Mouse (Mus musculus) limb, embryonic 13.5 days (tissue): ENCODE data around the gene Igsf21. TPM values are rescaled to one million over a fixed set of nuclear protein-coding genes. Genes with fewer than 3 reads are reported as not detected.

Experiments used
- ATAC-seq: fragments of 200-750 bp; cut with Nextera tagmentation; 2 replicates; pipeline ENCODE4 v1.8.0; 2017; ENCODE audit warnings: low read depth, moderate number of reproducible peaks, moderate TSS enrichment; ENCODE audit not compliant: low FRiP score
- H3K27ac ChIP-seq: fragments of 300-500 bp; sonication (generic); 2 replicates; pipeline ENCODE4 v1.5.1; 2015; ENCODE audit warnings: inconsistent platforms, mild to moderate bottlenecking, moderate library complexity
- H3K27me3 ChIP-seq: fragments of 300-500 bp; sonication (generic); 2 replicates; pipeline ENCODE4 v1.6.1; 2015; ENCODE audit warnings: mild to moderate bottlenecking, inconsistent platforms
- H3K36me3 ChIP-seq: fragments of 300-500 bp; sonication (generic); 2 replicates; pipeline ENCODE4 v1.6.1; 2015; ENCODE audit warnings: inconsistent platforms, mild to moderate bottlenecking, moderate library complexity
- H3K4me1 ChIP-seq: fragments of 300-500 bp; sonication (generic); 2 replicates; pipeline ENCODE4 v1.6.1; 2015; ENCODE audit warnings: inconsistent platforms
- H3K4me2 ChIP-seq: fragments of 300-500 bp; sonication (generic); replicated peaks from 2 replicates; pipeline ENCODE4 v1.6.1; 2015; ENCODE audit warnings: inconsistent platforms, mild to moderate bottlenecking, moderate library complexity
- H3K4me3 ChIP-seq: fragments of 300-500 bp; sonication (generic); 2 replicates; pipeline ENCODE4 v1.5.1; 2015; ENCODE audit warnings: moderate library complexity, mild to moderate bottlenecking, inconsistent platforms
- H3K9ac ChIP-seq: fragments of 300-500 bp; sonication (generic); 2 replicates; pipeline ENCODE4 v1.6.1; 2015; ENCODE audit warnings: mild to moderate bottlenecking, inconsistent platforms
- H3K9me3 ChIP-seq: fragments of 300-500 bp; sonication (generic); 2 replicates; pipeline ENCODE4 v1.6.1; 2016; ENCODE audit warnings: inconsistent platforms
- WGBS: fragments of 180-500 bp; shearing (Covaris S2); methylation state at CpG from one replicate; pipeline ENCODE4 v1.1.7; 2015; 5-methylcytosine and 5-hydroxymethylcytosine counted together
- polyA plus RNA-seq: library from polyadenylated mRNA; unstranded; fragments of >200 nt; fragmentation: Nextera tagmentation; extraction: Ambion mirVana; gene quantifications from 2 replicates; pipeline ENCODE4 v1.2.1, GENCODE M21; 2015

The Igsf21 gene
- polyA plus RNA-seq, 1 experiment from 2014 or later = 0.32 TPM

DNA sequence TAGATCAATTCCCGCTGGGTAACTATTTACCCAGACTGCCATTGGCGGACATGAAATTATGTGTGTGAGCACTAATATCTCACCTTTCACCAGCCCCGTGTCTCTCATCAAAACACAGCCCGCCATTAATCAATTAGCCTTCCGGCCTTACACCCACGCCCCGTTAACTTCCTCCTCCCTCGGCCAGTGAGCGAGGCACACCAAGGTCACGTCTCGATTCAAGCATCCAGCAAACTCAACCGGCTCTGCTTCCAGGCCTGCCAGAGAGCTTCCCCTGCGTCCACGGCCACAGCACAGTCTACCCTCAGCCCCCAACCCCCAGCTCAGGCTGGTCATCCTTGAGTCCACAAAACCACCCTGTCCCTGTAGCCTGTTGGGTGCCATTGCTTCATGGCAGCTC, 32.2 kb downstream of the Igsf21 start:
- WGBS = 21% methylated on average over 14 of the region's 14 CpGs
- Histone ChIP-seq H3K4me1 (peaks cover 6% of the 10 kb centered on the region), H3K27me3 (peaks cover 13% of the 10 kb centered on the region; the same call in 1 of the 2 replicates), H3K36me3 (no peaks in the 10 kb centered on the region), H3K9me3 (no peaks in the 10 kb centered on the region), H3K4me3 (no peak overlapping the region), H3K4me2 (no peak overlapping the region), H3K27ac (no peak overlapping the region), H3K9ac (no peak overlapping the region)
- ATAC-seq = no peak

DNA sequence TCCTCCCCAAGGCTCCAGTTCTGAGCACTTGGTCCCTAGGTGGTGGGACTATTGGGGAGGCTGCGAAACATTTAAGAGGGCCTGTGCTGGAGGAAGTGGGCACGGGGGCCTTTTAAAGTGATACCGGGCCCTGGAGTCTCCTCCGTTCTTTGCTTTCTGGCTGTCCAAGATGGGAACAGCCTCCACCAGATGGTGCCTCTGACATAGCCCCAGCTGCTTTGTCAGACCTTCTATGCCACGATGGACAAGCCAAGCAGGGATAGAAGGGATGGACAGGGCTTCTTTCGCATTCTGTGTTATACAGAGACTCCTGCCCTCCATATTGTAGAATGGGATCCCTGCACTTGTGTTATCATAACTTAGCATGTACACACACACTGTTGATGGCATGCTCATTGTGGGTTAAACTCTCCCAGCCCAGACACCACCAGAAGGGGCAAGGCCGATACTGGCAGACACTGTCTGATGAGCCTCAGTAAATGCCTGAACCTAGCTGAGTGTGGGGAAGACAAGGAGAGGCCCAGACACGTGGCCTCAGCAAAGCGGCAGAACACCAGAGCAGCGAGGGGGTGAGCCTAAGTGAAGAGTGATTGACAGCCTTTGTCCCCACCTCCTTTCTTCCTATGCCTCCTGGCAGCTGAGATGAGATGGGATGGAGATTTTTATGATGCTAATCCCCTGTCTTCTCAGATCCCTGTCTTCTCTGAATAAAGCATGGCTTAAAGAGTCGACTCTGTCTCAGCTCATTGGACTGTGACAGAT, 36.3 kb downstream of the Igsf21 start:
- peaks cover 13% of the 10 kb centered on the region; the same call in 1 of the 2 replicates for H3K27me3 ChIP-seq
- no peak for ATAC-seq
- no peaks in the 10 kb centered on the region for H3K36me3 ChIP-seq
- WGBS = 67% methylated on average over 11 of the region's 11 CpGs
- no peak overlapping the region for H3K4me3 ChIP-seq
- no peaks in the 10 kb centered on the region for H3K9me3 ChIP-seq
- no peak overlapping the region for H3K27ac ChIP-seq
- no peak overlapping the region for H3K9ac ChIP-seq
- H3K4me1 ChIP-seq = peaks cover 6% of the 10 kb centered on the region
- H3K4me2 ChIP-seq = no peak overlapping the region

GRCm38 (mm10) chr4:140205811-140206231, 40.8 kb downstream of the Igsf21 start:
- ATAC-seq = no peak
- WGBS = 81% methylated on average over 12 of the region's 12 CpGs
- Histone ChIP-seq H3K4me1 (no peaks in the 10 kb centered on the region), H3K4me3 (no peak overlapping the region), H3K27me3 (0 out of 2 replicates have a peak, but pooled peaks cover 7% of the 10 kb centered on the region), H3K4me2 (no peak overlapping the region), H3K9ac (no peak overlapping the region), H3K9me3 (no peaks in the 10 kb centered on the region), H3K36me3 (no peaks in the 10 kb centered on the region), H3K27ac (no peak overlapping the region)

- Histone ChIP-seq H3K27ac (no peak overlapping the region), H3K9me3 (no peaks in the 10 kb centered on the region), H3K27me3 (0 out of 2 replicates have a peak, but pooled peaks cover under 1% of the 10 kb centered on the region), H3K36me3 (no peaks in the 10 kb centered on the region), H3K4me1 (no peaks in the 10 kb centered on the region), H3K4me3 (no peak overlapping the region), H3K4me2 (no peak overlapping the region), H3K9ac (no peak overlapping the region)
- ATAC-seq = no peak
- WGBS = 61% methylated on average over 10 of the region's 10 CpGs
Measured at GRCm38 (mm10) chr4:140204775-140205174, 41.8 kb downstream of the Igsf21 start.

DNA sequence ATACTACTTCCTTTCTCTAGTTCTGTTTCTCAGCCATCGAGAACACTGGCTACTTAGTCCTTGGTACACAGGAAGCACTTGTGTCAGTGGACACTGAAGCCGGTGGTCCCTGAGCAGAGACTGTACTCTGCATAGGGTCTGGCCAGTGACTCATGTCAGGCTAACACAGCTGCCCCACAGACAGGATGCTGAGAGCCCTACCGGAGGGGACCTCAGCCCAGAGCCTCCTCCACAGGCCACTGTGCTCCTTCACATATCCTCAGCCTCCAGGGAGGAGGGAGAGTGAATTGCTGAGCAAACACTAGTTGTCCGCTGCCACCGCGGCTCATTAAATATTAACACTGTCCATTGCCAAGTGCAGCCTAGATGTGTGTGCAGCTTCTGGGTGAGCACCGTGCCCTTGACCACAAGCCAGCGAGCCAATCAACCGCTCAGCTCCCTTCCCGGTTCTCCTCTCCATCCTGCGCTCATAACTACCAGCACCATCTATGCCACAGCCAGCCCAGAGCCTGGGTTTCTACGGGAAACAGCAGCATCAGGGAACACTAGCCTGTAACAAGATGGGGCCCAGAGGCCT, 42.8 kb downstream of the Igsf21 start:
- no peak overlapping the region for H3K9ac ChIP-seq
- no peak overlapping the region for H3K4me3 ChIP-seq
- WGBS = 88% methylated on average over 12 of the region's 12 CpGs
- no peaks in the 10 kb centered on the region for H3K36me3 ChIP-seq
- no peaks in the 10 kb centered on the region for H3K9me3 ChIP-seq
- no peak overlapping the region for H3K27ac ChIP-seq
- ATAC-seq = no peak
- no peak overlapping the region for H3K4me2 ChIP-seq
- H3K27me3 ChIP-seq = no peaks in the 10 kb centered on the region
- no peaks in the 10 kb centered on the region for H3K4me1 ChIP-seq

GRCm38 (mm10) chr4:140202196-140202595, 44.4 kb downstream of the Igsf21 start:
- H3K27ac ChIP-seq = no peak overlapping the region
- 36% methylated on average over 6 of the region's 6 CpGs for WGBS
- H3K4me3 ChIP-seq = no peak overlapping the region
- no peaks in the 10 kb centered on the region for H3K9me3 ChIP-seq
- H3K4me2 ChIP-seq = no peak overlapping the region
- no peaks in the 10 kb centered on the region for H3K36me3 ChIP-seq
- H3K4me1 ChIP-seq = no peaks in the 10 kb centered on the region
- ATAC-seq = no peak
- H3K9ac ChIP-seq = no peak overlapping the region
- H3K27me3 ChIP-seq = 0 out of 2 replicates have a peak, but pooled peaks cover 3% of the 10 kb centered on the region

DNA sequence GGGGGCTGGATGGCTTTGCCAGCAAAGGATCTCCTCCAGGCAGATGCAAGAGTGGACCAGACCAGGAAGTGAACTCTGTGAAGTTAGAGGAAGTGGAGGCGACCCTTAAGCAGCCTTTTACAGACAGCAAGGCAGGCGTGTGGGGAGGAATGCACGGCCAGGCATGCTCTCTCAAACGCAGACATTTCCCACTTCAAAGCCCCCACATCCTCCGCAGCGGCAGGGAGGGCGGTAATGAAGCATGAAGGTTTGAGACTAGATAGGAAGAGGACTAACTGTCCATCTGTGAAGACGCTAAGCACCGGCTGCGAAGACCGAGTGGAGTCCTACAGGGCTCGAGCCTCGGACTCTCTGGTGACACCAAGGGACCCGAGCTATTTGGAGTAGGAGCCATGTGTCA, 46.3 kb downstream of the Igsf21 start:
- peaks cover 11% of the 10 kb centered on the region; the same call in 1 of the 2 replicates for H3K27me3 ChIP-seq
- H3K4me1 ChIP-seq = no peaks in the 10 kb centered on the region
- no peak overlapping the region for H3K4me3 ChIP-seq
- WGBS = 73% methylated on average over 14 of the region's 14 CpGs
- no peaks in the 10 kb centered on the region for H3K9me3 ChIP-seq
- H3K27ac ChIP-seq = no peak overlapping the region
- H3K9ac ChIP-seq = no peak overlapping the region
- H3K36me3 ChIP-seq = no peaks in the 10 kb centered on the region
- H3K4me2 ChIP-seq = no peak overlapping the region
- ATAC-seq = no peak

DNA sequence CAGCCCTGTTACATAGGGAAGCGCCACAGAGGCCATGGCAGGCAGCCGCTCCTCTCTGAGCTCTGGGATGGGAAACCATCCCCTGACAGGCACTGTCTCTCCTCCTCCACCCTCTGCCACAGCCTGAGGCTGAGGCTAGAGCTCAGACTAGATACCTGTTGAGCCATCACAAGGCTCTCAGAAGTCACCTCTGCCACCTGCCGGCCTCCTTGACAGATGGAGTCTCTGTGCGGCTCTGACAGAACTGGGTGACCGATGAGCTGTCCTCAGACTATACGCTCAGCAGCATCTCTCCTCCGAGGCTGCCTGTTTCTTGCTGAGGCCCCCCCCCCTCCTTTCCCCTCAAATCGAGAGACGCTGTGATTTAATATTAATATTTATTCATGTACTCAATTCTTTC, 49.9 kb downstream of the Igsf21 start:
- Histone ChIP-seq H3K36me3 (no peaks in the 10 kb centered on the region), H3K4me2 (no peak overlapping the region), H3K9ac (no peak overlapping the region), H3K4me1 (no peaks in the 10 kb centered on the region), H3K4me3 (no peak overlapping the region), H3K27ac (no peak overlapping the region), H3K27me3 (peaks cover 11% of the 10 kb centered on the region; the same call in 1 of the 2 replicates), H3K9me3 (no peaks in the 10 kb centered on the region)
- WGBS = 64% methylated on average over 9 of the region's 9 CpGs
- ATAC-seq = no peak

GRCm38 (mm10) chr4:140192276-140193002, 54.1 kb downstream of the Igsf21 start:
- Histone ChIP-seq H3K9me3 (no peaks in the 10 kb centered on the region), H3K27me3 (peaks cover 11% of the 10 kb centered on the region; the same call in 1 of the 2 replicates), H3K4me2 (no peak overlapping the region), H3K36me3 (no peaks in the 10 kb centered on the region), H3K4me1 (no peaks in the 10 kb centered on the region), H3K4me3 (no peak overlapping the region), H3K9ac (no peak overlapping the region), H3K27ac (no peak overlapping the region)
- WGBS = 86% methylated on average over 18 of the region's 18 CpGs
- no peak for ATAC-seq

DNA sequence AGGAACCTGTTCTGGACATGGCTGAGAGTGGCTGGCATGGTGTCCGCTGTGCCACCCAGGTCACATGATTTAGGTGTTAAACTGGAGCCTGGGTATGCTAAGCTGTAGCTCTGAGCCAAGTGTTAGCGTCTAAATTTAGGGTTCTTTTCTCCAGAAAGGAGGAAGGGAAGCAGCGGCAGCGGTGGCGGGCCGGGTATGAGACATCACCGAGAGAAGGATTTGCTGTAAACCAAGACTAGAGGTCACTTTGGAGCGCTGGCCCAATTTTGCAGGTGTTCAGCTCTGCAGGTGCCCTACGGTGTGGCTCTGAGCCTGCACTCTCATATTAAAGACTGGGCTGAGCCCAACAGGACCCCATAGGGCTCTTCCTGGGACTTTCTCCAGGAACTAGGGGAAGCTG, 57.0 kb downstream of the Igsf21 start:
- 88% methylated on average over 9 of the region's 9 CpGs for WGBS
- Histone ChIP-seq H3K4me1 (no peaks in the 10 kb centered on the region), H3K27me3 (peaks cover 3% of the 10 kb centered on the region; the same call in 1 of the 2 replicates), H3K4me2 (no peak overlapping the region), H3K9me3 (no peaks in the 10 kb centered on the region), H3K36me3 (no peaks in the 10 kb centered on the region), H3K4me3 (no peak overlapping the region), H3K27ac (no peak overlapping the region), H3K9ac (no peak overlapping the region)
- no peak for ATAC-seq

- Histone ChIP-seq H3K4me1 (no peaks in the 10 kb centered on the region), H3K27me3 (peaks cover 3% of the 10 kb centered on the region; the same call in 1 of the 2 replicates), H3K27ac (no peak overlapping the region), H3K4me2 (no peak overlapping the region), H3K4me3 (no peak overlapping the region), H3K9ac (no peak overlapping the region), H3K9me3 (no peaks in the 10 kb centered on the region), H3K36me3 (no peaks in the 10 kb centered on the region)
- 67% methylated on average over 7 of the region's 7 CpGs for WGBS
- ATAC-seq = no peak
Measured at GRCm38 (mm10) chr4:140188626-140189025, 58.0 kb downstream of the Igsf21 start.
